Mouse (Mus musculus) hindbrain, postnatal 0 days (tissue): Measurements from ENCODE around the gene Kcnk18. TPM values are rescaled to one million over a fixed set of nuclear protein-coding genes. Genes with fewer than 3 reads are reported as not detected.
A peak's percentile ranks its signal among the peaks of the same experiment; 100 is the strongest.

Experiments
- ATAC-seq: fragments of 200-750 bp; cut with Nextera tagmentation; 2 replicates; pipeline ENCODE4 v1.8.0; 2017; ENCODE audit warnings: mild to moderate bottlenecking, moderate TSS enrichment, moderate library complexity
- DNase-seq: peaks from one replicate; pipeline ENCODE4 v3.0.0-alpha.2; 2015; ENCODE audit warnings: low spot score
- H3K27ac ChIP-seq: fragments of 300-500 bp; sonication (generic); 2 replicates; pipeline ENCODE4 v1.5.1; 2014; ENCODE audit warnings: mild to moderate bottlenecking
- H3K27me3 ChIP-seq: fragments of 300-500 bp; sonication (generic); 2 replicates; pipeline ENCODE4 v1.6.1; 2014; ENCODE audit warnings: low read length, mixed read lengths; ENCODE audit not compliant: insufficient read depth
- H3K36me3 ChIP-seq: fragments of 300-500 bp; sonication (generic); 2 replicates; pipeline ENCODE4 v1.6.1; 2014; ENCODE audit warnings: low read length, mixed read lengths; ENCODE audit not compliant: insufficient read depth
- H3K4me1 ChIP-seq: fragments of 300-500 bp; sonication (generic); 2 replicates; pipeline ENCODE4 v1.6.1; 2014; ENCODE audit warnings: antibody characterized with exemption, low read length, mixed read lengths; ENCODE audit not compliant: insufficient read depth
- H3K4me2 ChIP-seq: fragments of 300-500 bp; sonication (generic); 2 replicates; pipeline ENCODE4 v1.6.1; 2014; ENCODE audit warnings: low read depth, mild to moderate bottlenecking, low read length, moderate library complexity, mixed read lengths
- H3K4me3 ChIP-seq: fragments of 300-500 bp; sonication (generic); 2 replicates; pipeline ENCODE4 v1.5.1; 2014; ENCODE audit warnings: low read length
- H3K9ac ChIP-seq: fragments of 300-500 bp; sonication (generic); replicated peaks from 2 replicates; pipeline ENCODE4 v1.6.1; 2014; ENCODE audit warnings: mild to moderate bottlenecking, low read length, moderate library complexity, mixed read lengths
- H3K9me3 ChIP-seq: fragments of 300-500 bp; sonication (generic); 2 replicates; pipeline ENCODE4 v1.6.1; 2016; ENCODE audit warnings: low read length, mixed read lengths
- CTCF ChIP-seq: IDR thresholded peaks from 2 replicates; pipeline ENCODE4 v1.5.1; 2016; ENCODE audit warnings: antibody characterized with exemption, control low read depth, low read depth
- WGBS: fragments of 180-500 bp; shearing (Covaris S2); extraction: QIAGEN DNeasy Blood & Tissue Kit; methylation state at CpG from one replicate; pipeline ENCODE4 v1.1.7; 2014; 5-methylcytosine and 5-hydroxymethylcytosine counted together
- polyA plus RNA-seq: library from polyadenylated mRNA; unstranded; fragments of >200 nt; fragmentation: Nextera tagmentation; extraction: Ambion mirVana; gene quantifications from 2 replicates; pipeline ENCODE4 v1.2.1, GENCODE M21; 2015
- total RNA-seq: library from RNA; depleted of rRNA; stranded (reverse); fragments of >200 nt; gene quantifications from 2 replicates; pipeline ENCODE4 v1.2.3, GENCODE M21; 2014

Kcnk18 gene
- total and polyA plus RNA-seq, 2 experiments from 2014 or later, result not detected

DNA sequence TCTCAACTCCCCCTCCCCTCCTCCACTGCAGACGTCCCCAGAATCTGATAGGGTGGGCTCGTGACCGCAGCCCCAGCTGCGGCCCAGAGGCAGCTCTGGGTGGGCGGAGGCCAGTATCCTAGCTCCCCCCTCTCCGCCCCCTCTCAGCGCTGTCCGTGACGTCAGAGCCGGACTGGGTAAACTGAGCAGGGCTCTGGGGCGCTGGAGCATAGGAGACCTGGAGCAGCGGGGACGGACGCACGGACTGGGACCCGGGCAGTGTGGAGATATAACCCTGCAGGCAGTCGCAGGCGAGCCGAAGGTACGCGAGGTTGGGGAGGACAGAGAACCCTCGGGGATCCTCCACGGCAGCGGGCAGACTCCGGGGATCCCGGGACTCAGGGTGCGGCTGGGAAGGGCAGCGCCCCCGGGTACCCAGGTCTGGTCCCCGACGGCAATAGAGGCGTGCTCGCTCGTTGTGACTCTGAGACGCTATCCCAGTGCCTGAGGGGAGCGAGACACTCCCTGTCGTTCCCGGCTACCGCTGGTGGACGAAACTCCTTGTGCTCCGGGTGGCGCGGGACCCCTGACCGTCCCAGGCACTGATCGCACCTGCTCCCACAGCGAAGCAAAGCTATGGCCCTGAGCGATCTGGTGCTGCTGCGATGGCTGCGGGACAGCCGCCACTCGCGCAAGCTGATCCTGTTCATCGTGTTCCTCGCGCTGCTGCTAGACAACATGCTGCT is 41.9 kb downstream of the Kcnk18 start, which contains the start of gene Slc18a2:
Gene Slc18a2 (plus strand): TSS at position 179 of the 725 bp plus-strand sequence.
- Histone ChIP-seq H3K9ac (0 out of 2 replicates have a peak within 1 kb of the TSS, but pooled peaks have one; percentile 41), H3K27me3 (peaks cover 8% of the 10 kb centered on the region), H3K4me1 (peaks cover 5% of the 10 kb centered on the region; the same call in 1 of the 2 replicates), H3K36me3 (no peaks in the 10 kb centered on the region), H3K9me3 (no peaks in the 10 kb centered on the region), H3K4me2 (peak within 1 kb of the TSS; percentile 62), H3K27ac (no peak within 1 kb of the TSS), H3K4me3 (peak within 1 kb of the TSS; percentile 35)
- under 1% methylated on average over 53 of the region's 55 CpGs for WGBS
- ATAC-seq, result peak; percentile 53
- peak; percentile 22 for DNase-seq
- TF ChIP-seq CTCF, result no peak

- no peak for DNase-seq
- peak overlapping the region; percentile 35; the same call in 1 of the 2 replicates for H3K4me3 ChIP-seq
- 0 out of 2 replicates have a peak overlapping the region, but pooled peaks have one; percentile 41 for H3K9ac ChIP-seq
- TF ChIP-seq CTCF, result no peak
- peaks cover 5% of the 10 kb centered on the region; the same call in 1 of the 2 replicates for H3K4me1 ChIP-seq
- no peaks in the 10 kb centered on the region for H3K36me3 ChIP-seq
- 54% methylated on average over 7 of the region's 7 CpGs for WGBS
- H3K9me3 ChIP-seq, result no peaks in the 10 kb centered on the region
- H3K27ac ChIP-seq, result no peak overlapping the region
- peak overlapping the region; percentile 62 for H3K4me2 ChIP-seq
- ATAC-seq, result no peak
- H3K27me3 ChIP-seq, result peaks cover 8% of the 10 kb centered on the region
Observed at GRCm38 (mm10) chr19:59261604-59262003, 42.6 kb downstream of the Kcnk18 start.

GRCm38 (mm10) chr19:59263171-59263570 is 44.2 kb downstream of the Kcnk18 start:
- H3K36me3 ChIP-seq, result no peaks in the 10 kb centered on the region
- no peak overlapping the region for H3K9ac ChIP-seq
- ATAC-seq (no peak), DNase-seq (no peak)
- no peak for TF ChIP-seq CTCF
- no peak overlapping the region for H3K4me3 ChIP-seq
- H3K27me3 ChIP-seq, result peaks cover 8% of the 10 kb centered on the region
- WGBS, result 86% methylated on average over 9 of the region's 9 CpGs
- H3K4me2 ChIP-seq, result no peak overlapping the region
- H3K9me3 ChIP-seq, result no peaks in the 10 kb centered on the region
- H3K4me1 ChIP-seq, result peaks cover 12% of the 10 kb centered on the region
- no peak overlapping the region for H3K27ac ChIP-seq

- Histone ChIP-seq H3K36me3 (no peaks in the 10 kb centered on the region), H3K27me3 (peaks cover 8% of the 10 kb centered on the region), H3K9ac (no peak overlapping the region), H3K4me1 (peaks cover 12% of the 10 kb centered on the region), H3K4me2 (no peak overlapping the region), H3K4me3 (no peak overlapping the region), H3K9me3 (no peaks in the 10 kb centered on the region), H3K27ac (no peak overlapping the region)
- no peak for DNase-seq
- 52% methylated on average over 9 of the region's 9 CpGs for WGBS
- ATAC-seq, result no peak
- TF ChIP-seq CTCF, result no peak
Observed at GRCm38 (mm10) chr19:59264838-59265532, 46.0 kb downstream of the Kcnk18 start.

GRCm38 (mm10) chr19:59265907-59266306 is 46.9 kb downstream of the Kcnk18 start:
- whole genome bisulfite sequencing, result 53% methylated on average over 6 of the region's 6 CpGs
- Histone ChIP-seq H3K9ac (no peak overlapping the region), H3K36me3 (no peaks in the 10 kb centered on the region), H3K4me3 (no peak overlapping the region), H3K4me1 (peaks cover 7% of the 10 kb centered on the region), H3K9me3 (no peaks in the 10 kb centered on the region), H3K27me3 (0 out of 2 replicates have a peak, but pooled peaks cover 3% of the 10 kb centered on the region), H3K4me2 (no peak overlapping the region), H3K27ac (no peak overlapping the region)
- no peak for TF ChIP-seq CTCF
- DNase-seq (no peak), ATAC-seq (no peak)

DNA sequence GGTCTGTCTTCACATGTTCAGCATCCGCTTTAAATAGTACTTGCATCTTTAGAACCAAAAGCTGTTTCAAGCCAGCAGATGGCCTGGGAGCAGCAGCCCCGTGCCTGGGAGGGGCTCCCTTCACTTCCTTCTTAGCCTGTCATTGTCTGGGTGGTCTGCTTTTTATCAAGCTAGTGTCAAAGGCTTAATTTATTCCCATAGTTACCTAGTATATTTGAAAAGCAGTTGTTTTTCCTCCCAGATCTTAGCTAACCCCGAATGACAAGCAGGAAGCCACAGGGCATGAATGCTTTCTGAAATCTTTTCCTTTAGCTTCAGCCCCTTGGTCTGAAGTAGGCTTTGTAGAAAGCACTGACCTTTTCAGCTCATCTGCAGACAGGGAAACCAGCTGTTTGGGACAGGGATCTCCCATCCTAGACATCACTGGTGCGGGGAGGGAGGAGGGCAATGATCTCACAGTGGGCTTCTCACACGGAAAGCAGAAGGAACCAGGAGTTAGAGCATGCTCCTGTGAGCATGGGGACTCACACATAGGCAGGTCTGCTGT is 48.5 kb downstream of the Kcnk18 start:
- Histone ChIP-seq H3K4me1 (peaks cover 7% of the 10 kb centered on the region; the same call in 1 of the 2 replicates), H3K9ac (no peak overlapping the region), H3K4me3 (no peak overlapping the region), H3K9me3 (no peaks in the 10 kb centered on the region), H3K36me3 (no peaks in the 10 kb centered on the region), H3K27ac (no peak overlapping the region), H3K4me2 (no peak overlapping the region), H3K27me3 (0 out of 2 replicates have a peak, but pooled peaks cover 3% of the 10 kb centered on the region)
- DNase-seq, result peak; percentile 46
- peak; percentile 13; the same call in 1 of the 2 replicates for TF ChIP-seq CTCF
- 10% methylated on average over 5 of the region's 5 CpGs for WGBS
- ATAC-seq, result peak; percentile 59; the same call in 1 of the 2 replicates
